Mouse (Mus musculus) hindbrain, embryonic 11.5 days (tissue): Measurements from ENCODE around the gene Bicra. TPM values are rescaled to one million over a fixed set of nuclear protein-coding genes. Genes with fewer than 3 reads are reported as not detected.
A peak's percentile ranks its signal among the peaks of the same experiment; 100 is the strongest.

Source experiments
- ATAC-seq: fragments of 200-750 bp; cut with Nextera tagmentation; 2 replicates; pipeline ENCODE4 v1.8.0; 2017; ENCODE audit warnings: mild to moderate bottlenecking, moderate TSS enrichment, moderate library complexity; ENCODE audit not compliant: low FRiP score
- DNase-seq: peaks from one replicate; pipeline ENCODE4 v3.0.0-alpha.2; 2015; ENCODE audit warnings: low spot score
- H3K27ac ChIP-seq: fragments of 300-500 bp; sonication (generic); 2 replicates; pipeline ENCODE4 v1.5.1; 2014; ENCODE audit warnings: mild to moderate bottlenecking, low read depth, low read length
- H3K27me3 ChIP-seq: fragments of 300-500 bp; sonication (generic); 2 replicates; pipeline ENCODE4 v1.6.1; 2014; ENCODE audit warnings: mild to moderate bottlenecking, low read length, moderate library complexity, mixed read lengths; ENCODE audit not compliant: control insufficient read depth, insufficient read depth
- H3K36me3 ChIP-seq: fragments of 300-500 bp; sonication (generic); 2 replicates; pipeline ENCODE4 v1.6.1; 2014; ENCODE audit warnings: mild to moderate bottlenecking, low read length, moderate library complexity, mixed read lengths; ENCODE audit not compliant: control insufficient read depth, insufficient read depth
- H3K4me1 ChIP-seq: fragments of 300-500 bp; sonication (generic); replicated peaks from 2 replicates; pipeline ENCODE4 v1.6.1; 2014; ENCODE audit warnings: low read length, mixed read lengths; ENCODE audit not compliant: control insufficient read depth, insufficient read depth
- H3K4me2 ChIP-seq: fragments of 300-500 bp; sonication (generic); replicated peaks from 2 replicates; pipeline ENCODE4 v1.6.1; 2014; ENCODE audit warnings: mild to moderate bottlenecking, low read depth, low read length
- H3K4me3 ChIP-seq: fragments of 300-500 bp; sonication (generic); 2 replicates; pipeline ENCODE4 v1.5.1; 2014; ENCODE audit warnings: low read depth, low read length
- H3K9ac ChIP-seq: fragments of 300-500 bp; sonication (generic); 2 replicates; pipeline ENCODE4 v1.6.1; 2014; ENCODE audit warnings: low read depth, low read length
- H3K9me3 ChIP-seq: fragments of 300-500 bp; sonication (generic); 2 replicates; pipeline ENCODE4 v1.6.1; 2016; ENCODE audit warnings: low read length; ENCODE audit not compliant: control insufficient read depth
- WGBS: fragments of 180-500 bp; shearing (Covaris S2); extraction: QIAGEN DNeasy Blood & Tissue Kit; methylation state at CpG from one replicate; pipeline ENCODE4 v1.1.7; 2014; 5-methylcytosine and 5-hydroxymethylcytosine counted together
- polyA plus RNA-seq: library from polyadenylated mRNA; unstranded; fragments of >200 nt; fragmentation: Nextera tagmentation; extraction: Ambion mirVana; gene quantifications from 2 replicates; pipeline ENCODE4 v1.2.1, GENCODE M21; 2014

Bicra gene
- polyA plus RNA-seq, 1 experiment from 2014 or later: 9.2 TPM

GRCm38 (mm10) chr7:16051883-16052595 lies 4.3 kb upstream of the Bicra start:
- H3K4me1 ChIP-seq: no peaks in the 10 kb centered on the region; the same call in 1 of the 2 replicates
- peak; percentile 83 for DNase-seq
- ATAC-seq: no peak
- H3K4me3 ChIP-seq: peak overlapping the region; percentile 33
- H3K36me3 ChIP-seq: no peaks in the 10 kb centered on the region
- no peaks in the 10 kb centered on the region for H3K27me3 ChIP-seq
- peak overlapping the region; percentile 60 for H3K4me2 ChIP-seq
- H3K9ac ChIP-seq: peak overlapping the region; percentile 32
- H3K9me3 ChIP-seq: no peaks in the 10 kb centered on the region
- 8% methylated on average over 19 of the region's 19 CpGs for WGBS
- H3K27ac ChIP-seq: peak overlapping the region; percentile 68; the same call in 1 of the 2 replicates

GRCm38 (mm10) chr7:16050600-16050999 lies 2.9 kb upstream of the Bicra start:
- Histone ChIP-seq H3K9me3 (no peaks in the 10 kb centered on the region), H3K4me1 (no peaks in the 10 kb centered on the region; the same call in 1 of the 2 replicates), H3K27me3 (no peaks in the 10 kb centered on the region), H3K4me2 (no peak overlapping the region), H3K36me3 (no peaks in the 10 kb centered on the region), H3K4me3 (0 out of 2 replicates have a peak overlapping the region, but pooled peaks have one; percentile 2), H3K27ac (no peak overlapping the region), H3K9ac (no peak overlapping the region)
- WGBS: 92% methylated on average over 3 of the region's 3 CpGs
- DNase-seq (no peak), ATAC-seq (no peak)

DNA sequence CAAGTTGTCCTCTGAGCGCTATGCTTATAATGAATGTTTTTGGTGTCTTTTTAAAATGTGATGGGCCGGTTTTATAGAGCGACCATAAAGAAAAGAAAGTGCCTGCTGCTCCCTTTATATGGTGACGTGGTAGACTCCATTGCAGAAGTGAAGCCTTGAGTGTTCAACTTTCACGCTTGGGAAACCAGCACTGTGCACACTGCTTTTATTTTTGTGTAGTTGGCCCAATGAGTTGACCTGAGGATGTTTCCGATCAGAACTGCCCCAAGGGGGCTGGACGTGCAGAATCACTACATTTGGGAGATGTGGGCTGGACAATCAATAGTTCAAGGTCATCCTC lies 1.8 kb upstream of the Bicra start:
- DNase-seq: no peak
- H3K4me1 ChIP-seq: peaks cover 10% of the 10 kb centered on the region; the same call in 1 of the 2 replicates
- H3K4me2 ChIP-seq: peak overlapping the region; percentile 79
- ATAC-seq: no peak
- no peaks in the 10 kb centered on the region for H3K27me3 ChIP-seq
- H3K27ac ChIP-seq: no peak overlapping the region
- H3K9me3 ChIP-seq: no peaks in the 10 kb centered on the region
- no peak overlapping the region for H3K9ac ChIP-seq
- 78% methylated on average over 7 of the region's 7 CpGs for WGBS
- H3K4me3 ChIP-seq: peak overlapping the region; percentile 95
- no peaks in the 10 kb centered on the region for H3K36me3 ChIP-seq

GRCm38 (mm10) chr7:16048675-16049575 lies 1.2 kb upstream of the Bicra start:
- peak overlapping the region; percentile 79 for H3K9ac ChIP-seq
- DNase-seq: no peak
- 10% methylated on average over 36 of the region's 36 CpGs for WGBS
- no peaks in the 10 kb centered on the region for H3K9me3 ChIP-seq
- peak overlapping the region; percentile 79 for H3K4me2 ChIP-seq
- peak overlapping the region; percentile 95 for H3K4me3 ChIP-seq
- H3K27ac ChIP-seq: peak overlapping the region; percentile 70; the same call in 1 of the 2 replicates
- no peak; the same call in 1 of the 2 replicates for ATAC-seq
- no peaks in the 10 kb centered on the region for H3K36me3 ChIP-seq
- no peaks in the 10 kb centered on the region for H3K27me3 ChIP-seq
- H3K4me1 ChIP-seq: peaks cover 11% of the 10 kb centered on the region; the same call in 1 of the 2 replicates

DNA sequence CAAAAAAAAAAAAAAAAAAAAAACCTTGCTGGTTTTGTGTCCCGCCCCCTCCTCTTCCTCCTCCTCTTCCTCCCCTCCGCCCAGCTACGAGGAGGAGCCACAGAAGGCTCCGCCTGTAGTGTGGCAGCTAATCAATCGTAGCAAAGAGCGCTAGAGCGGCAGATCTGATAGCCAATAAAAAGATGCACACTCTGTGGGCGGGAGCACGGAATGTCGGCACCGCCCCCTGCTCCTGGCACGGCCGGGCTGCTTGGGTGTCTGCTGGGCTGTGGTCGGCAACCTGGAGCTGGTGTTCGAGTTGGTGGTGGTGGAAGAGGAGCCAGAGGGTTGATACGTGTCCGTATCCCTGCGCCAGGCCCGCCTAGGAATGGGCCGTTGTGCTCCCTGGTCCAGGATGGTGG lies 443 bp upstream of the Bicra start:
- Histone ChIP-seq H3K4me2 (peak overlapping the region; percentile 79), H3K36me3 (no peaks in the 10 kb centered on the region), H3K9ac (peak overlapping the region; percentile 79), H3K9me3 (no peaks in the 10 kb centered on the region), H3K4me3 (peak overlapping the region; percentile 95), H3K27ac (peak overlapping the region; percentile 98; the same call in 1 of the 2 replicates), H3K27me3 (no peaks in the 10 kb centered on the region), H3K4me1 (peaks cover 11% of the 10 kb centered on the region; the same call in 1 of the 2 replicates)
- ATAC-seq (peak; percentile 86), DNase-seq (peak; percentile 98)
- WGBS: 0% methylated on average over 18 of the region's 20 CpGs

DNA sequence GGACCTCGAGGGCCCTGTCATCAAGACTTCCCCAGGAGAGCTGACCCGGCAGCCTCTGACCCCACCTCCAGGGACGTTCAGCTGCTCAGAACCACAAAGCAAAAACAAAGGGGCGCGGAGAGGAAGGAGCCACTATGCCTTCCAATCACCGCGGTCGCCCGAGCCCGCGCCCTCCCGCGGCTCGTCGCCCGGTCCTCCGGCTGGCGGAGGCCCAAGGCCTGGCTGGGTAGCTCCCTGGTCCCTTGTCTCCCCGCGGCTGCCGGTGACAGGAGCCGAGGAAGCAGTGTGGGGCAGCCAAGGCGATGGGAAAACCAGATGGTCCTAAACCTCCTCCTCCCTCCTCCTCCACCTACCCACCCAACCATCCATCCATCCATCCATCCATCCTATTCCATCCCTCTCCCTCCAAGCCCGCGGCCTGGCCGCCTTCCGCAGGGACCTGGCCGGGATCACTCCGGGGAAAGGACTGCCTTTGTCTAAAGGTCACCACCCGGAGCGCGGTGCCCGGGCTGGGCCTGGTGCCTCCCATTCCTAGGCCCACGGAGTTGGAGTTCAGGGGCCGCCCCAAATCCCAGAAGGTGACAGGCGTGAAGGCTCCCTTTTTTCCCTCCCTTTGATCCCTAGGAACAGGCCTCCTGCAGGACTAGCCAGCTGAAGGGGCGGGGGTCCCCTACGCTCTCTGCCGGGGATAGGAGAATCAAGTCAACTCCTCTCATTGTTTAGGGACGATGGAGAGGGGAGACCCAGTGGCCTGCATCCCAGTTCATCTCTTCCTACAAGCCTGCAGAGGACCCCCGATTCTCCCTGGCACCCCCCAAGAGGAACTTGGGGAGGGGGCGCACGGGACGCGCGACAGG lies 1.0 kb downstream of the Bicra start:
- Histone ChIP-seq H3K27me3 (no peaks in the 10 kb centered on the region), H3K4me2 (peak overlapping the region; percentile 78), H3K4me1 (peaks cover 11% of the 10 kb centered on the region; the same call in 1 of the 2 replicates), H3K27ac (peak overlapping the region; percentile 98), H3K9me3 (no peaks in the 10 kb centered on the region), H3K4me3 (peak overlapping the region; percentile 95), H3K36me3 (no peaks in the 10 kb centered on the region), H3K9ac (peak overlapping the region; percentile 100)
- 0% methylated on average over 30 of the region's 46 CpGs for WGBS
- ATAC-seq: peak; percentile 33
- peak; percentile 74 for DNase-seq

- H3K27ac ChIP-seq: peak overlapping the region; percentile 98
- ATAC-seq: peak; percentile 4; the same call in 1 of the 2 replicates
- H3K4me1 ChIP-seq: peaks cover 11% of the 10 kb centered on the region; the same call in 1 of the 2 replicates
- DNase-seq: peak; percentile 63
- peak overlapping the region; percentile 78 for H3K4me2 ChIP-seq
- H3K9ac ChIP-seq: peak overlapping the region; percentile 100
- H3K36me3 ChIP-seq: no peaks in the 10 kb centered on the region
- peak overlapping the region; percentile 95 for H3K4me3 ChIP-seq
- H3K9me3 ChIP-seq: no peaks in the 10 kb centered on the region
- 3% methylated on average over 7 of the region's 7 CpGs for WGBS
- H3K27me3 ChIP-seq: no peaks in the 10 kb centered on the region
These were observed 1.6 kb downstream of the Bicra start for GRCm38 (mm10) chr7:16046101-16046480.

GRCm38 (mm10) chr7:16045538-16045937 lies 2.2 kb downstream of the Bicra start:
- no peaks in the 10 kb centered on the region for H3K36me3 ChIP-seq
- no peak for DNase-seq
- peak overlapping the region; percentile 98; the same call in 1 of the 2 replicates for H3K27ac ChIP-seq
- peaks cover 11% of the 10 kb centered on the region; the same call in 1 of the 2 replicates for H3K4me1 ChIP-seq
- peak overlapping the region; percentile 78; the same call in 1 of the 2 replicates for H3K4me2 ChIP-seq
- no peaks in the 10 kb centered on the region for H3K9me3 ChIP-seq
- H3K9ac ChIP-seq: no peak overlapping the region
- no peak overlapping the region for H3K4me3 ChIP-seq
- H3K27me3 ChIP-seq: no peaks in the 10 kb centered on the region
- 69% methylated on average over 2 of the region's 2 CpGs for WGBS
- no peak for ATAC-seq
